Mouse (Mus musculus) intestine, postnatal 0 days (tissue): ENCODE measurements around the gene Gm11437. TPM values are rescaled to one million over a fixed set of nuclear protein-coding genes. Genes with fewer than 3 reads are reported as not detected.

Source experiments
- ATAC-seq: fragments of 200-750 bp; cut with Nextera tagmentation; 2 replicates; pipeline ENCODE4 v1.8.0; 2017; ENCODE audit warnings: mild to moderate bottlenecking, moderate TSS enrichment, moderate library complexity
- H3K27ac ChIP-seq: fragments of 300-500 bp; sonication (generic); 2 replicates; pipeline ENCODE4 v1.5.1; 2014; ENCODE audit warnings: mild to moderate bottlenecking, low read depth, low read length, moderate library complexity
- H3K27me3 ChIP-seq: fragments of 300-500 bp; sonication (generic); replicated peaks from 2 replicates; pipeline ENCODE4 v1.6.1; 2014; ENCODE audit warnings: low read length, mixed read lengths; ENCODE audit not compliant: control insufficient read depth, insufficient read depth
- H3K36me3 ChIP-seq: fragments of 300-500 bp; sonication (generic); 2 replicates; pipeline ENCODE4 v1.6.1; 2014; ENCODE audit warnings: mild to moderate bottlenecking, moderate library complexity; ENCODE audit not compliant: control insufficient read depth, insufficient read depth
- H3K4me1 ChIP-seq: fragments of 300-500 bp; sonication (generic); replicated peaks from 2 replicates; pipeline ENCODE4 v1.6.1; 2014; ENCODE audit warnings: antibody characterized with exemption, low read length, mixed read lengths; ENCODE audit not compliant: control insufficient read depth, insufficient read depth
- H3K4me2 ChIP-seq: fragments of 300-500 bp; sonication (generic); replicated peaks from 2 replicates; pipeline ENCODE4 v1.6.1; 2014; ENCODE audit warnings: low read depth, mild to moderate bottlenecking, moderate library complexity
- H3K4me3 ChIP-seq: fragments of 300-500 bp; sonication (generic); 2 replicates; pipeline ENCODE4 v1.5.1; 2014; ENCODE audit warnings: low read depth, low read length
- H3K9ac ChIP-seq: fragments of 300-500 bp; sonication (generic); 2 replicates; pipeline ENCODE4 v1.6.1; 2014; ENCODE audit warnings: mild to moderate bottlenecking, low read depth, low read length
- H3K9me3 ChIP-seq: fragments of 300-500 bp; sonication (generic); 2 replicates; pipeline ENCODE4 v1.6.1; 2016; ENCODE audit warnings: mixed run types; ENCODE audit not compliant: control insufficient read depth
- CTCF ChIP-seq: sonication (generic); IDR thresholded peaks from 2 replicates; pipeline ENCODE4 v1.5.1; 2016; ENCODE audit warnings: low read depth, mild to moderate bottlenecking, control low read depth, antibody characterized with exemption, moderate library complexity
- WGBS: fragments of 180-500 bp; shearing (Covaris S2); extraction: QIAGEN DNeasy Blood & Tissue Kit; methylation state at CpG from one replicate; pipeline ENCODE4 v1.1.7; 2014; 5-methylcytosine and 5-hydroxymethylcytosine counted together
- polyA plus RNA-seq: library from polyadenylated mRNA; unstranded; fragments of >200 nt; fragmentation: Nextera tagmentation; extraction: Ambion mirVana; gene quantifications from 2 replicates; pipeline ENCODE4 v1.2.1, GENCODE M21; 2015

Gene Gm11437
- 0.24 TPM in 1 of 2 replicates, not detected in the other for polyA plus RNA-seq

DNA sequence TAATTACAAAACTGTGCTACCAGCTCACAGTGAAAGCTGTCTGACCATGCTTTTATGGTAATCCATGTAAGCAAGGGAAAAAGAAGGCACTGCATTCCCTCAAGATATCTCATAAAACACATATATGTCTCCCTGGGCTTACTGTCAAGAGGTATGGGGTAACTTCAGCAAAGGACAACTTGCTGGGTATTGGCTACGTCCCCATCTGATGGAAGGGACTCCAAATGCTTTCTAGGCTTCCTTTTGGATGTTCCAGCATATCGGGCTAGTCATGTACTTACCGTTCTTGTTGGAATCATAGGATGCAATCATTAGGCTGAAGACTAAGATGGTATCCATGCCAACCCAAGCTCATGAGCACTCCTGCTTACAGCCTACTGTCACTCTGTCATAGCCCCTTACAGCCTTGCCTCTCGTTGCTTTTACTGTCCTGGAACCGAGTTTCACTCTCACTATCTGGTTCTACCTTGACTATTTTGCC is at the start of gene Gm11437:
TSS of gene Gm11437 (minus strand) at position 431 of the 481 bp plus-strand sequence.
- Histone ChIP-seq H3K4me1 (peaks cover 4% of the 10 kb centered on the region; the same call in 1 of the 2 replicates), H3K9me3 (no peaks in the 10 kb centered on the region), H3K4me3 (no peak within 1 kb of the TSS), H3K4me2 (no peak within 1 kb of the TSS), H3K27ac (no peak within 1 kb of the TSS), H3K27me3 (no peaks in the 10 kb centered on the region), H3K36me3 (no peaks in the 10 kb centered on the region), H3K9ac (no peak within 1 kb of the TSS)
- no peak for TF ChIP-seq CTCF
- 0 out of 2 replicates have a peak, but pooled peaks have one; percentile 15 for ATAC-seq
- WGBS = 63% methylated on average over 5 of the region's 5 CpGs

DNA sequence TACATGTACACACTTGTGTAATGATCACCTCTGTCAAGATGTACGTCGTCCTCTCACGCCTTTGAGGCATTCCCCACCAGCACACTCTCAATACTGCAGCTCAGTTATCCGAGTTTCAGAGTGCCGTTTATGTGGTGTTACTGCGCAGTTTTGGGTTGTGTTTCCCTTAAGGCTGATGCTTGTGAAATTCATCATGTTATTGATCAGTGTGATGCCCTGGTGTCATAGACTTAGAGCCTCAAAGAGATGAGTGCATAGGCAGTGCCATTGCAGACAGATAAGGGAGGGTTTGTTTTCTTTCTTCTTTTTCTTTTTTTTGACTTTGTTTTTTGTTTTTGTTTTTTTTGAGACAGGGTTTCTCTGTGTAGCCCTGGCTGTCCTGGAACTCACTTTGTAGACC is 43.6 kb upstream of the Gm11437 start:
- WGBS = 97% methylated on average over 6 of the region's 6 CpGs
- Histone ChIP-seq H3K36me3 (no peaks in the 10 kb centered on the region; the same call in 1 of the 2 replicates), H3K9me3 (no peaks in the 10 kb centered on the region), H3K27ac (no peak overlapping the region), H3K4me2 (no peak overlapping the region), H3K27me3 (no peaks in the 10 kb centered on the region), H3K4me3 (no peak overlapping the region), H3K9ac (no peak overlapping the region), H3K4me1 (no peaks in the 10 kb centered on the region)
- no peak for ATAC-seq
- no peak for TF ChIP-seq CTCF

DNA sequence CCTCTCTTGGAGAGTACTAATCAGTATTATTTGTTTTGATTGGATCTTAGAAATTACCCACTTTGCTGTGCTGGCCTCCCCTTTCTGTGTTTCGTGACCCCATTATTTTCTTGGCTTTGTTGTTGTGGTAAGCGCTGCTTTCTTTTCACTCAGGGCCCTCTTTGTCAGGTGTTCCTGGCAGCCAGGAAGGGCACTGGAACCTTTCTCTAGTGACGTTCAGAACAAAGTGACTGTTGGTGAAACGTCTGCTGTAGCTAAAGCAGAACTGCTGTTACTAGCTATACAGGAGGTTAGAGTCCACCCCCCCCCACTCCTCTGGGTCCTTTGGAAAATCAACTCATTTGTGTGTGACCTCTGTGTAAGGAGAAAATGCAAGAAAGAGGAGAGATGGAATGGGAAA is 38.5 kb upstream of the Gm11437 start:
- no peaks in the 10 kb centered on the region for H3K4me1 ChIP-seq
- H3K36me3 ChIP-seq = no peaks in the 10 kb centered on the region; the same call in 1 of the 2 replicates
- H3K4me3 ChIP-seq = no peak overlapping the region
- H3K4me2 ChIP-seq = no peak overlapping the region
- no peak for ATAC-seq
- no peak for TF ChIP-seq CTCF
- 60% methylated on average over 4 of the region's 4 CpGs for WGBS
- H3K27me3 ChIP-seq = no peaks in the 10 kb centered on the region
- H3K9ac ChIP-seq = no peak overlapping the region
- H3K27ac ChIP-seq = no peak overlapping the region
- H3K9me3 ChIP-seq = no peaks in the 10 kb centered on the region

DNA sequence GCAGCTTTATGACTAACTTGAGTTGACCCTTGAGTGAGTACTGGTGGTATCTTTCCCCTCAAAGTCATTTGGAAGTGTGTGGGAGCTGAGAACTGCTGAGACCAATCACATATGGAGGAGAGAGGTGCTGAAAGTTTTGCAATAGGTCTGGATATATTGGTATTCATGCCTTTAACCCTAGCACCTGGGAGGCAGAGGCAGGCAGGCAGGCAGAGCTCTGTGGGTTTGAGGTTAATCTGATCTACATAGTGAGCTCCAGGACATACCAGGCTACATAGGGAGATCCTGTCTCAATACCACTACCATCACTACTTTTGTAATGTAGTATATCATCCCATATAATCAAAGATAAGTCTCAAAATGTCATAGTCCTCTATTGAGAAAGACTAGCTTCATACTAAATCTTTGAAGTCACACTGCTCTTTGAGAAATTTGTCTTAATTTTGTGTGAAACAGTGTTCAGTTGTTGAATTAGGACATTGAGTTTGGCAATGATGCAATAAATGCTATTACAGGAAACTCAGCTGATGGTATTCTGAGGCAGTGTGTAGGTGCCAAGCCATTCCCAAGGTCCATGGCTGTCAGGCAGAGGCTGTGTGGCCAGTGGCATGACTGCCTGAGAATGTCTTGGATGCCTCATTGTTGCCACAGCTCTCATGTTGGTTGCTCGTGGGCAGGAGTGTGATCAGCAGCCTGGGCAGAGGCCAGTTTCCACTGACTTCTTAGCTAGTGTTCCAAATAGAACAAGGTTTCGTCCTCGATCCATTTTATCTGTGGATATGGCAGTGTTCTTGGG is 30.5 kb upstream of the Gm11437 start:
- 94% methylated on average over 3 of the region's 3 CpGs for WGBS
- H3K4me2 ChIP-seq = no peak overlapping the region
- no peak overlapping the region for H3K9ac ChIP-seq
- no peak for ATAC-seq
- no peaks in the 10 kb centered on the region for H3K27me3 ChIP-seq
- no peaks in the 10 kb centered on the region for H3K9me3 ChIP-seq
- H3K36me3 ChIP-seq = no peaks in the 10 kb centered on the region
- no peak overlapping the region for H3K4me3 ChIP-seq
- H3K4me1 ChIP-seq = no peaks in the 10 kb centered on the region
- no peak for TF ChIP-seq CTCF
- H3K27ac ChIP-seq = no peak overlapping the region

DNA sequence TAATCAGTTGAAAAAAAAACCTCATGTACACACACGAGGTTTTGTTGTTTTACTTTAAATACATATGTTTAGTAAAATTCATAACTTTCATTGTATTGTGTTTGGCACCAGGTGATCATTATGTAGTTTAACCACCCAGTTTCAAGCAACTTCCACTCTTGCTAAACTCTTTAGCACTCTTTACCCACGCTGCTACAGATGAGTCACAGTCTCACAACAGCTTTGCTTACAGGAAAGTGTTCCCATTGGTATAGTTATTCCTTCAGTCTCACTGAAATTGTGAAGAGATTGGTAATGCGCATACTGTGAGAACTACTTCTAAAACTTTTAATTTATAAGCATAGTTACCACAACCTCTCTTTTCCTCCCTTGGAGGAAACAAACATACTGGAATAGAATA is 27.5 kb upstream of the Gm11437 start:
- Histone ChIP-seq H3K27me3 (no peaks in the 10 kb centered on the region), H3K9me3 (no peaks in the 10 kb centered on the region), H3K4me3 (no peak overlapping the region), H3K27ac (no peak overlapping the region), H3K4me2 (no peak overlapping the region), H3K4me1 (no peaks in the 10 kb centered on the region), H3K36me3 (no peaks in the 10 kb centered on the region), H3K9ac (no peak overlapping the region)
- no peak for TF ChIP-seq CTCF
- WGBS = 88% methylated on average over 3 of the region's 3 CpGs
- no peak for ATAC-seq

DNA sequence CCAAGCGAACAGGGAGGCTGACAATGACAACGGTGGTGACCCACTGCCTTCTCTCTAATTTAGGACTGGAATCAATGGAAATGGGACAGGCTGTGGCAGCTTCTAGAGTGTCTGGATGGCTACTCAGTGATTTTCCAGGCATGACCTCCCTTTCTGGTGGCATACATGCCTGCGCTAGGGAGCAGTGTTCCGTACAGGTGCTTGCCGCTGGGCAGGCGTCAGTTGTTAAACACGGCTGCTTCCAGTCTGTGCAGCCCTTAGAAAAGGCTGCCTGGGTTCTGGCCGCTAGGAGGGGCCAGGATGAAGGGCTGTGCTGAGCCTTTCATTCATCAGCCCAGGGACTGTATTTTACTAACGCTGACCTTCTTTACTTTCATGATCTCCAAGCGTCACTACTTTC is 26.0 kb upstream of the Gm11437 start:
- peak; percentile 7; the same call in 1 of the 2 replicates for TF ChIP-seq CTCF
- no peak overlapping the region for H3K4me3 ChIP-seq
- no peaks in the 10 kb centered on the region for H3K9me3 ChIP-seq
- no peak for ATAC-seq
- H3K9ac ChIP-seq = no peak overlapping the region
- no peaks in the 10 kb centered on the region for H3K27me3 ChIP-seq
- no peaks in the 10 kb centered on the region for H3K36me3 ChIP-seq
- H3K4me1 ChIP-seq = no peaks in the 10 kb centered on the region
- H3K27ac ChIP-seq = no peak overlapping the region
- H3K4me2 ChIP-seq = no peak overlapping the region
- 76% methylated on average over 10 of the region's 10 CpGs for WGBS
